Mouse (Mus musculus) kidney, postnatal 36 days (tissue): ENCODE measurements around the gene 2610528A11Rik.
"Not testable (repeated sequence)": the region's sequence is repeated elsewhere in the genome, so short reads cannot be mapped to it uniquely, and the experiment has no call there.

ENCODE experiments used
- DNase-seq, 2 experiments: peaks; one replicate each; pipeline ENCODE4 v3.0.0; 2021 to 2022; ENCODE audit warnings: mixed read lengths in 2 of 2

Gene 2610528A11Rik

GRCm38 (mm10) chr14:37113922-37114321, at the start of gene 2610528A11Rik:
Gene 2610528A11Rik, minus strand, starts transcription at chr14:37114022.
- no peak for DNase-seq

- no peak for DNase-seq
Measured at GRCm38 (mm10) chr14:37163277-37163956, 49.6 kb upstream of the 2610528A11Rik start.

- no peak for DNase-seq
Measured at GRCm38 (mm10) chr14:37154391-37154790, 40.6 kb upstream of the 2610528A11Rik start.

- DNase-seq, result peak; percentile 31 to 58
Measured at GRCm38 (mm10) chr14:37139051-37139710, 25.4 kb upstream of the 2610528A11Rik start.

GRCm38 (mm10) chr14:37137596-37137995, 23.8 kb upstream of the 2610528A11Rik start:
- not testable (repeated sequence) for DNase-seq

GRCm38 (mm10) chr14:37136110-37136509, 22.3 kb upstream of the 2610528A11Rik start:
- DNase-seq, result no peak

DNA sequence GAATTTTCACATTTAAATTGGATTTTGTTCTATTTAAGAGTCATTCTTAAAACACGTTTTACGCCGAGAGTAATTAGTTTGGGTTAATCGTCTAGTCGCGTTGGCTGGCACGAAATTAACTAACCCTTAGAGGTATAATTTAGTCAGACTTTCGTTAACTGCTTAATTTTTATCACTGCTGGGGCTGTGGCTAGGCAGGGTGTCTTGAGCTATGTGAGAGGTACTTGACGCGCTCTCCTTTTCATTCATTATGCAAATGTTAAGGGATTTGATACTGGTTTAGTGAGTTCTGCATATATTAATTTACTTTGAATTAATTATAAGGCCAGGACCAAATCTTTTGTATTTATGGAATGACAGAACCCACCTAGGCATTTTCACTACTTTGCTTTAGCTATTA, 21.8 kb upstream of the 2610528A11Rik start:
- no peak for DNase-seq

- DNase-seq, result peak; percentile 98
Measured at GRCm38 (mm10) chr14:37135127-37135593, 21.3 kb upstream of the 2610528A11Rik start, which contains the start of gene Ghitm. Gene Ghitm, minus strand, starts transcription at chr14:37135272.

DNA sequence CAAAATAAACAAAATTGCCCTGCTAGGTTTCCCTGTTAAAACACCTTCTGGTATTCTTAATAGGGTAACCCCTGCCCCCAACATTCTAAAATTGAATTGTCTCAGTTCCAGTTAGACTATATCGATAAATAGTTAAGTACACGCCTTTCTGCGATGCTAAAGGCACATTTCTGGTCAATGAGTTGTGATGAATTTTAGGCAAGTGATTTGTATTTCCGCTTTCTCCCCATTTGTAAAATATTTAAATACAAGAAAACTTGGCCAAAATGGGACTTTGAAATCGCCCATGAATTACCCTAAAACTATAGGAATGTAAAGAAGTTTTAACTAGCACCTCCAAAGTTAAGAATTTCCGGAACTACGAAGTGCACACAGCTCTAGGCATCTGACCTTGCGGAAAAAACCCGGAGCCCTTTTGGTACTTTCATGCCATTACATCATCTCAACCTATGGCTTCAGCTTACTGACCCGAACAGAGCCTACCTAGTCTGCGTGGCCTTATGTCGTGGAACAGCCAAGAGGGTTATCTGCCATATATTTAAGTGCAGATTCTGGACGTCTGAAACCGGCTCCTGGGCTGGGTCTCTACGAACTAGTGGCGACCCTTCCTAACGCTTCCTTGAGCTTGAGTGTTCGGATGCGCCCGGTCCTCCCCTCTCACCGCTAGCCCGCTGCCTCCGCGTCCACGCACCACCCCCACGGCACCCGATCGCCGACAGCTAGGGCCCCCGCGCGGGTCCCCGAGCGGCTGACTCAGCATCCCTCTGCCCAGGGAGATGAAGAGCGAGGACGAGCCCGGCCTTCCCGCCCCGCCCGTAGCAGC, 20.7 kb upstream of the 2610528A11Rik start:
- no peak for DNase-seq

- peak; percentile 57 to 74 for DNase-seq
Measured at GRCm38 (mm10) chr14:37127652-37128051, 13.8 kb upstream of the 2610528A11Rik start.

DNA sequence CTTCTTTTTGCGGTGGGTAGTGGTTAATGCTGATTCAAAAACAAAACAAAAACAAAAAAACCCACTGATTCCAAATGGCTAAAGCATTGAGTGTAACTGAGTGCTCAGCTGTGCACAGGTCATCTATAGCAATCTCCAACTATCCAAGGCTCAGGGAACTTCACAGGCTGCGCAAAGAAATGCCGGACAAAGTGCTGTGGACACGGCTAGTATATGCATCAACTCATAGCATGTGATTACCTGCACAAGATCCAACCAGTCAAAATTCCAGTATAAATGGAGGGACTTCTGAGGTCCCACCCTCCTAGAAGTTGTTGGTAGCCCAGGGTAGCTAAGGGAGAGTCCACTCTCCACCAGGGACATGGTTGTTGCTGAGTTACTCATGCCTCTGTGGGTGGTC, 5.4 kb upstream of the 2610528A11Rik start:
- DNase-seq, result no peak

DNA sequence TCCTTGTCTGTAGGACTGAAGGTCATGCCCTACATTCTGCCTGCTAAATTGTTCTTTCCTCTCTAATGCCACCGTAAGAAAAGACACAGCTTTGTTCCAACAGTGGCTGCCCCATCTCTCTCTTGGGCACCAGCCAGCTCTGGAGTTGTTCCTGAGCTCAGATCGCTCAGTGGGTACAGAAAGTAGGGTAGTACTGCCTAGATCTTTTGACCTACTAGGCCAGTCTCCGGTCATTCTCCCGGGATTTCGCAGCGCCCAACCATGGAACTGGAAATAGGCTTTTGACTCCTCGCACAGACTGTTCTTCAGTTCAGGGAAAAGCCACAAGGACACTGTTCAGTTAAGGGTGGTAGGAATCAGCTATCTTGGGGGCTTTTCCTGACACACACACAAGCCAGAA, 891 bp downstream of the 2610528A11Rik start:
- peak in 1 of 2 experiments; percentile 41 for DNase-seq

DNA sequence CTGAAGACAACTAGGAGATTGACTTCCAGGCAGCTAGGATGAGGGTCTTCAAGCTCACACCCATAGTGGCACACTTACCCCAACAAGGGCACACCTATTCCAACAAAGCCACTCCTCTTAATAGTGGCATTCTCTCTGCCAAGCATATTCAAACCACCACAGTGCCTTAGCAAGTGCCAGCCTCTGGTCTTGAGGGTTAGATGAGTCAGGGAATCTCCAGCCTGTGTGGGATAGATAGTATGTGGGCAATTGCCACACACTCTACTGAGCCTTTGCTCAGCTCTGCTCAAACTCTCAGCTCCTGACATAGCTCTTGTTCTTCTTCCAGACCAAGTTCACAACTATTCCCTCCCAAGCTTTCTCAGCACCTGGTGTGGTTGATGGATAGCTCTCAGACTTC, 2.5 kb downstream of the 2610528A11Rik start:
- DNase-seq, result no peak

DNA sequence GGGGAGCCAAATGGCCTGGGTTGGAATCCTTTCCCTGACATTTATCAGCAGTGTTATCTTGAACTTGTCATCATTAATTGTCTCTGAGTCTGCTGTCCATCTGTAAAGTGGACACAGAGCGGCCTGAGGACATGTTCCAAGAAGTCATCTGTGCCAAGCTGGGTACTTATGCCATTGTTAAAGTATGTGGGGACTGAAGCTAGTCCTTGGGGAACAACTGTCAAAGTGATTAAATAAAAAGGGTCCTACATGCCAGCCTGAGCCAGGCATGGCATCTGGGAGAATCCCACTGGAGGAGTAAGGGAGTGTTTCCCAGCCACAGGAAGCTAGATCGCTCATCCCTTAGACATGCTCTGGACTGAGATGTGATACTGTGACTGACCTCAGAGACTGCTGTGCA, 3.4 kb downstream of the 2610528A11Rik start:
- no peak for DNase-seq

DNA sequence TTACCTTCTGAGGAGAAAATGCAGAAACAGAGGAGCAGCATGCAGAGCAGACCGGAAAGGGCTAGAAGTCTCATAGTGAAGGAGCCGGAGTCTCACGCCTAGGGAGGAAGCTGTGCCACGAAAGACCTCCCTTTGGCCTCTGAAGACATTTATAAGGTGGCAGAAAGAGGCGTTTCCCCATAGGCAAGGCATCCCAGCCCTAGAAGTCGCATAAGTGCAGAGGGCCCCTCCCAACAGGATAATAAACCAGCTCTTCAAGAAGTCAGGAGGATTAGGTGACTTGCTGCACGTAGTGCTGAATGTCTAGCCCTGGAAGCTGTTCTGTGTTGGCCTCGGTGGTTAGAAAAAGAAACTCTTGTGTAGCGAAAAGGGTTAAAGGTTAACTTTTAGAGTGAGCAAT, 3.8 kb downstream of the 2610528A11Rik start:
- DNase-seq, result no peak

DNA sequence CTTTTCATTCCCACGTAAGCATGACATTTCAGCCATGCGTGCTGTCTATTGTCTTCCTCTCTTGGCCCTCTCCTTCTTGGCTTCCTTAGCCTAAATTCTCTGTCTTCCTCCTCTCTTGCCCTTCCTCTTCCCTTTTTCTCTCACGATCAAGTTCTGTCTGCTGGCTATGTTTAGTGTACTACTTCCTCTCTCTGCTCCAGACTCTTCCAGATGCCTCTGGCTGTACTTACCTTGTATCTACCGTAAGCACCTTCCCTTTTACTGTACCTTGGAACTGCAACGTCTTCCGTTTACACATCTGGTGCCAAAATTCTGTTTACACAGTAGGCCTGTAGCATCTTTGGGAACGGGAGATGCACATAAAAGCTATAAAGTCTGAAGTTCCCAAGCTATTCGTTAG, 4.4 kb downstream of the 2610528A11Rik start:
- no peak for DNase-seq

GRCm38 (mm10) chr14:37105846-37106245, 8.0 kb downstream of the 2610528A11Rik start:
- DNase-seq, result no peak

DNA sequence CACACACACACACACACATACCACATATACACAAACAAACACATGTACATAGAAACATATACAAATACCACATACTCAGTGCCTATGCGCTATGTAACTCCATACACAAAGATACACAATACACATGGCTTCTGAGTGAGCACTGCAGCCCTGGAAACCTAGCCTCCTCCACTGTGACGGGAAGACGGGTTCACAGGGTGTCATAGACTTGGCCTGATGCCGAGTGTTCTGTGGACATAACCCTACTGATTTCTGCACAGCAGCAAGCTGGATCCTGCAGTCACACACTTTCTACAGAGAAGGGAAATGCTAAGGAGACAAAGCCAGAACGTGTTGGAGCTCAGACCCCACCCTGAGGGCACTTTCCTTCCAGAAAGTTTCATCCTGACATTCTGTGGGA, 9.1 kb downstream of the 2610528A11Rik start:
- peak; percentile 51 to 67 for DNase-seq

- no peak for DNase-seq
Measured at GRCm38 (mm10) chr14:37102484-37102883, 11.3 kb downstream of the 2610528A11Rik start.

- DNase-seq, result no peak
Measured at GRCm38 (mm10) chr14:37101531-37101930, 12.3 kb downstream of the 2610528A11Rik start.

DNA sequence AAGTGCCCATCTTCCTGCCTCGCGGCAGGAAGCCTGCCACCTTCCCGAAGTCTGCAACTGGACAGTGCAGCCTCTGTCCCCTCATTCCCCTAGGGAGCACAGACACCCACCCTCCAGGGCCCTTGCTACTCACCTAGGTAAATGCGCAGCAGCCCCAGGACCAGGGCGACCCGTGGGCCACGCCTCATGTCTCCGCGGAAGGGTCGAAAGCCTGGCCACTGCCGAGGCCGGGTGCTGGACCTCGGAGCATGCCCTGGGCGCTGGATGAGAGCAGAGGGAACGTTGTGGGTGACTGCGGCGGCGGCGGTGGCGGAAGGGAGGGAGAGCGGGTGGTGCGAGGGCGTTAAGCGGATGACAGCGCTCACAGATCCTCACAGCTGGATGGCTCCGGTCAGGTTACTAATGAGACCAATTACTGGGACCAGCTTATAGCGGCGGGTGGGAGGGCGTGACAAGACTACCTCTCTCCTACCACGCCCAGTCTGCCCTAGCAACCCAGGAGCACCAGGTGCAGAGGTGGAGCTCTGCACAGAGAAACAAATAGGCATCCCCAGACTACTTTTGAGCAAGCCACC, 15.8 kb downstream of the 2610528A11Rik start, which contains the start of gene Cdhr1:
TSS of gene Cdhr1 (minus strand) at position 392 of the 575 bp plus-strand sequence.
- DNase-seq, result peak in 1 of 2 experiments; percentile 41

- no peak for DNase-seq
Measured at GRCm38 (mm10) chr14:37095556-37095955, 18.3 kb downstream of the 2610528A11Rik start.

GRCm38 (mm10) chr14:37094436-37094835, 19.4 kb downstream of the 2610528A11Rik start:
- no peak for DNase-seq
